Mouse (Mus musculus) brain, embryonic 14.5 days (tissue): Measurements from ENCODE around the gene Gm17662.

Source experiments
- CTCF ChIP-seq: fragments of 200-500 bp; IDR thresholded peaks from 2 replicates; pipeline ENCODE4 v1.5.1; 2012; ENCODE audit warnings: inconsistent platforms, mild to moderate bottlenecking, moderate library complexity, borderline replicate concordance; ENCODE audit not compliant: insufficient read depth, insufficient read length; ENCODE audit errors: extremely low read depth
- POLR2A ChIP-seq: fragments of 200-500 bp; IDR thresholded peaks from 2 replicates; pipeline ENCODE4 v1.6.1; 2012; ENCODE audit warnings: mild to moderate bottlenecking, inconsistent platforms, borderline replicate concordance; ENCODE audit not compliant: poor library complexity, insufficient read depth, insufficient read length, severe bottlenecking; ENCODE audit errors: extremely low read depth

- TF ChIP-seq POLR2A (no peak), CTCF (no peak)
Measured at GRCm38 (mm10) chr4:104857823-104858222, 694 bp downstream of the Gm17662 start.
